Mouse (Mus musculus): ENCODE data around the gene 4930474N05Rik. TPM values are rescaled to one million over a fixed set of nuclear protein-coding genes. Genes with fewer than 3 reads are reported as not detected.

4930474N05Rik gene
- polyA plus RNA-seq (2016; fragmentation: Nextera tagmentation; extraction: Ambion mirVana), result not detected in 2 replicates

- Histone ChIP-seq H3K9me3 (no peaks in the 10 kb centered on the region), H3K36me3 (no peaks in the 10 kb centered on the region), H3K27me3 (ENCODE audit: insufficient read depth, poor library complexity, severe bottlenecking) (no peaks in the 10 kb centered on the region), H3K4me3 (no peak within 1 kb of the TSS), H3K4me1 (replicated peaks) (no peaks in the 10 kb centered on the region), H3K27ac (no peak within 1 kb of the TSS)
- DNase-seq (ENCODE audit: low spot score), result no peak
Measured at GRCm38 (mm10) chr14:36094617-36095016, at the start of gene 4930474N05Rik. 4930474N05Rik (plus strand) TSS chr14:36094917.

- Histone ChIP-seq H3K4me3 (no peak overlapping the region), H3K36me3 (no peaks in the 10 kb centered on the region), H3K9me3 (no peaks in the 10 kb centered on the region), H3K27ac (no peak overlapping the region), H3K27me3 (ENCODE audit: insufficient read depth, poor library complexity, severe bottlenecking) (no peaks in the 10 kb centered on the region), H3K4me1 (replicated peaks) (no peaks in the 10 kb centered on the region)
- WGBS, result 77% methylated on average over 9 of the region's 9 CpGs
- no peak for DNase-seq (ENCODE audit: low spot score)
Measured at GRCm38 (mm10) chr14:36048746-36049391, 45.8 kb upstream of the 4930474N05Rik start.

GRCm38 (mm10) chr14:36053281-36053680 lies 41.4 kb upstream of the 4930474N05Rik start:
- H3K4me3 ChIP-seq, result no peak overlapping the region
- H3K36me3 ChIP-seq, result no peaks in the 10 kb centered on the region
- H3K27me3 ChIP-seq (ENCODE audit: insufficient read depth, poor library complexity, severe bottlenecking), result no peaks in the 10 kb centered on the region
- no peaks in the 10 kb centered on the region for H3K9me3 ChIP-seq
- no peak overlapping the region for H3K27ac ChIP-seq
- WGBS, result 86% methylated on average over 2 of the region's 2 CpGs
- DNase-seq (ENCODE audit: low spot score), result no peak
- no peaks in the 10 kb centered on the region for H3K4me1 ChIP-seq (replicated peaks)

GRCm38 (mm10) chr14:36098528-36098927 lies 3.8 kb downstream of the 4930474N05Rik start:
- Histone ChIP-seq H3K27ac (no peak overlapping the region), H3K4me3 (no peak overlapping the region), H3K36me3 (no peaks in the 10 kb centered on the region), H3K9me3 (no peaks in the 10 kb centered on the region), H3K4me1 (replicated peaks) (no peaks in the 10 kb centered on the region), H3K27me3 (ENCODE audit: insufficient read depth, poor library complexity, severe bottlenecking) (no peaks in the 10 kb centered on the region)
- DNase-seq (ENCODE audit: low spot score), result no peak
- WGBS, result 84% methylated on average over 3 of the region's 3 CpGs

- Histone ChIP-seq H3K4me3 (no peak overlapping the region), H3K36me3 (no peaks in the 10 kb centered on the region), H3K27ac (no peak overlapping the region), H3K27me3 (ENCODE audit: insufficient read depth, poor library complexity, severe bottlenecking) (no peaks in the 10 kb centered on the region), H3K9me3 (no peaks in the 10 kb centered on the region), H3K4me1 (replicated peaks) (no peaks in the 10 kb centered on the region)
- no peak for DNase-seq (ENCODE audit: low spot score)
- WGBS, result 53% methylated on average over 1 of the region's 1 CpGs
Measured at GRCm38 (mm10) chr14:36099647-36100046, 4.9 kb downstream of the 4930474N05Rik start.

- Histone ChIP-seq H3K4me1 (replicated peaks) (no peaks in the 10 kb centered on the region), H3K4me3 (no peak overlapping the region), H3K9me3 (no peaks in the 10 kb centered on the region), H3K27me3 (ENCODE audit: insufficient read depth, poor library complexity, severe bottlenecking) (no peaks in the 10 kb centered on the region), H3K27ac (no peak overlapping the region), H3K36me3 (no peaks in the 10 kb centered on the region)
- 38% methylated on average over 1 of the region's 1 CpGs for WGBS
- DNase-seq (ENCODE audit: low spot score), result no peak
Measured at GRCm38 (mm10) chr14:36100731-36101130, 6.0 kb downstream of the 4930474N05Rik start.

GRCm38 (mm10) chr14:36114481-36114880 lies 19.8 kb downstream of the 4930474N05Rik start:
- H3K27me3 ChIP-seq (ENCODE audit: insufficient read depth, poor library complexity, severe bottlenecking), result no peaks in the 10 kb centered on the region
- H3K9me3 ChIP-seq, result no peaks in the 10 kb centered on the region
- no peak for DNase-seq (ENCODE audit: low spot score)
- no peaks in the 10 kb centered on the region for H3K36me3 ChIP-seq
- no peak overlapping the region for H3K4me3 ChIP-seq
- H3K4me1 ChIP-seq (replicated peaks), result no peaks in the 10 kb centered on the region
- no peak overlapping the region for H3K27ac ChIP-seq

GRCm38 (mm10) chr14:36123775-36124335 lies 29.1 kb downstream of the 4930474N05Rik start:
- Histone ChIP-seq H3K4me1 (replicated peaks) (no peaks in the 10 kb centered on the region), H3K36me3 (no peaks in the 10 kb centered on the region), H3K9me3 (no peaks in the 10 kb centered on the region), H3K27ac (no peak overlapping the region), H3K4me3 (no peak overlapping the region), H3K27me3 (ENCODE audit: insufficient read depth, poor library complexity, severe bottlenecking) (no peaks in the 10 kb centered on the region)
- 78% methylated on average over 2 of the region's 2 CpGs for WGBS
- no peak for DNase-seq (ENCODE audit: low spot score)

GRCm38 (mm10) chr14:36135749-36136148 lies 41.0 kb downstream of the 4930474N05Rik start:
- Histone ChIP-seq H3K9me3 (no peaks in the 10 kb centered on the region), H3K4me3 (no peak overlapping the region), H3K27ac (no peak overlapping the region), H3K27me3 (ENCODE audit: insufficient read depth, poor library complexity, severe bottlenecking) (no peaks in the 10 kb centered on the region), H3K36me3 (no peaks in the 10 kb centered on the region), H3K4me1 (replicated peaks) (no peaks in the 10 kb centered on the region)
- 56% methylated on average over 3 of the region's 3 CpGs for WGBS
- DNase-seq (ENCODE audit: low spot score), result no peak

- 92% methylated on average over 4 of the region's 4 CpGs for WGBS
Measured at GRCm38 (mm10) chr14:36137696-36138095, 43.0 kb downstream of the 4930474N05Rik start.

GRCm38 (mm10) chr14:36145261-36145660 lies 50.5 kb downstream of the 4930474N05Rik start:
- Histone ChIP-seq H3K4me3 (no peak overlapping the region), H3K36me3 (no peaks in the 10 kb centered on the region), H3K27me3 (ENCODE audit: insufficient read depth, poor library complexity, severe bottlenecking) (no peaks in the 10 kb centered on the region), H3K4me1 (replicated peaks) (no peaks in the 10 kb centered on the region), H3K27ac (no peak overlapping the region), H3K9me3 (no peaks in the 10 kb centered on the region)
- no peak for DNase-seq (ENCODE audit: low spot score)

More at GRCm38 (mm10) chr14:36137696-36138095, 43.0 kb downstream of the 4930474N05Rik start:
- Histone ChIP-seq H3K9me3 (no peaks in the 10 kb centered on the region), H3K36me3 (no peaks in the 10 kb centered on the region), H3K27ac (no peak overlapping the region), H3K4me3 (no peak overlapping the region), H3K27me3 (ENCODE audit: insufficient read depth, poor library complexity, severe bottlenecking) (no peaks in the 10 kb centered on the region), H3K4me1 (replicated peaks) (no peaks in the 10 kb centered on the region)
- no peak for DNase-seq (ENCODE audit: low spot score)

Measured in hindbrain, embryonic 10.5 days (tissue).